Mouse (Mus musculus) midbrain, embryonic 13.5 days (tissue): Measurements from ENCODE around the gene Tvp23a. TPM values are rescaled to one million over a fixed set of nuclear protein-coding genes. Genes with fewer than 3 reads are reported as not detected.

Source experiments
- ATAC-seq: fragments of 200-750 bp; cut with Nextera tagmentation; 2 replicates; pipeline ENCODE4 v1.8.0; 2017; ENCODE audit warnings: mild to moderate bottlenecking, moderate TSS enrichment, moderate library complexity
- H3K27ac ChIP-seq: fragments of 300-500 bp; sonication (generic); 2 replicates; pipeline ENCODE4 v1.5.1; 2015; ENCODE audit warnings: inconsistent platforms, mild to moderate bottlenecking, moderate library complexity
- H3K27me3 ChIP-seq: fragments of 300-500 bp; sonication (generic); 2 replicates; pipeline ENCODE4 v1.6.1; 2015; ENCODE audit warnings: mild to moderate bottlenecking, inconsistent platforms
- H3K36me3 ChIP-seq: fragments of 300-500 bp; sonication (generic); 2 replicates; pipeline ENCODE4 v1.6.1; 2015; ENCODE audit warnings: mild to moderate bottlenecking, inconsistent platforms
- H3K4me1 ChIP-seq: fragments of 300-500 bp; sonication (generic); replicated peaks from 2 replicates; pipeline ENCODE4 v1.6.1; 2015; ENCODE audit warnings: inconsistent platforms
- H3K4me2 ChIP-seq: fragments of 300-500 bp; sonication (generic); replicated peaks from 2 replicates; pipeline ENCODE4 v1.6.1; 2015; ENCODE audit warnings: moderate library complexity, mild to moderate bottlenecking, inconsistent platforms
- H3K4me3 ChIP-seq: fragments of 300-500 bp; sonication (generic); replicated peaks from 2 replicates; pipeline ENCODE4 v1.5.1; 2015; ENCODE audit warnings: mild to moderate bottlenecking, inconsistent platforms
- H3K9ac ChIP-seq: fragments of 300-500 bp; sonication (generic); replicated peaks from 2 replicates; pipeline ENCODE4 v1.6.1; 2015; ENCODE audit warnings: mild to moderate bottlenecking, inconsistent platforms
- H3K9me3 ChIP-seq: fragments of 300-500 bp; sonication (generic); 2 replicates; pipeline ENCODE4 v1.6.1; 2016; ENCODE audit warnings: mild to moderate bottlenecking, inconsistent platforms
- WGBS: fragments of 180-500 bp; shearing (Covaris S2); methylation state at CpG from one replicate; pipeline ENCODE4 v1.1.7; 2015; 5-methylcytosine and 5-hydroxymethylcytosine counted together
- polyA plus RNA-seq: library from polyadenylated mRNA; unstranded; fragments of >200 nt; fragmentation: Nextera tagmentation; extraction: Ambion mirVana; gene quantifications from 2 replicates; pipeline ENCODE4 v1.2.1, GENCODE M21; 2015

Gene Tvp23a
- polyA plus RNA-seq, 1 experiment from 2014 or later: 44.1 TPM

GRCm38 (mm10) chr16:10384060-10384497, 63.1 kb downstream of the Tvp23a start:
- H3K27ac ChIP-seq: no peak overlapping the region
- H3K36me3 ChIP-seq: no peaks in the 10 kb centered on the region
- H3K4me1 ChIP-seq: no peaks in the 10 kb centered on the region
- 37% methylated on average over 8 of the region's 8 CpGs for WGBS
- no peaks in the 10 kb centered on the region for H3K27me3 ChIP-seq
- H3K4me2 ChIP-seq: 0 out of 2 replicates have a peak overlapping the region, but pooled peaks have one; percentile 5
- H3K9me3 ChIP-seq: no peaks in the 10 kb centered on the region
- no peak overlapping the region for H3K9ac ChIP-seq
- H3K4me3 ChIP-seq: no peak overlapping the region
- ATAC-seq: no peak

- Histone ChIP-seq H3K4me1 (peaks cover 5% of the 10 kb centered on the region), H3K27ac (no peak overlapping the region), H3K9me3 (no peaks in the 10 kb centered on the region), H3K4me2 (no peak overlapping the region), H3K36me3 (no peaks in the 10 kb centered on the region), H3K9ac (no peak overlapping the region), H3K27me3 (peaks cover 2% of the 10 kb centered on the region; the same call in 1 of the 2 replicates), H3K4me3 (no peak overlapping the region)
- no peak for ATAC-seq
- 72% methylated on average over 2 of the region's 2 CpGs for WGBS
Observed at GRCm38 (mm10) chr16:10379531-10379930, 67.6 kb downstream of the Tvp23a start.

GRCm38 (mm10) chr16:10377286-10377685, 69.9 kb downstream of the Tvp23a start:
- H3K27me3 ChIP-seq: peaks cover 2% of the 10 kb centered on the region; the same call in 1 of the 2 replicates
- 63% methylated on average over 1 of the region's 1 CpGs for WGBS
- no peaks in the 10 kb centered on the region for H3K9me3 ChIP-seq
- no peak overlapping the region for H3K4me2 ChIP-seq
- peaks cover 9% of the 10 kb centered on the region for H3K4me1 ChIP-seq
- H3K9ac ChIP-seq: no peak overlapping the region
- ATAC-seq: no peak
- no peaks in the 10 kb centered on the region for H3K36me3 ChIP-seq
- H3K27ac ChIP-seq: no peak overlapping the region
- H3K4me3 ChIP-seq: no peak overlapping the region

GRCm38 (mm10) chr16:10374254-10375011, 72.7 kb downstream of the Tvp23a start:
- H3K9ac ChIP-seq: no peak overlapping the region; the same call in 1 of the 2 replicates
- WGBS: 24% methylated on average over 13 of the region's 13 CpGs
- peak overlapping the region; percentile 55 for H3K4me2 ChIP-seq
- H3K9me3 ChIP-seq: no peaks in the 10 kb centered on the region
- H3K27ac ChIP-seq: no peak overlapping the region
- ATAC-seq: peak; percentile 92
- H3K4me1 ChIP-seq: peaks cover 11% of the 10 kb centered on the region
- H3K36me3 ChIP-seq: no peaks in the 10 kb centered on the region
- peak overlapping the region; percentile 25 for H3K4me3 ChIP-seq
- H3K27me3 ChIP-seq: peaks cover 2% of the 10 kb centered on the region; the same call in 1 of the 2 replicates

- 82% methylated on average over 4 of the region's 4 CpGs for WGBS
- peaks cover 17% of the 10 kb centered on the region for H3K4me1 ChIP-seq
Observed at GRCm38 (mm10) chr16:10372372-10372771, 74.8 kb downstream of the Tvp23a start.

More at GRCm38 (mm10) chr16:10372372-10372771, 74.8 kb downstream of the Tvp23a start:
- Histone ChIP-seq H3K27me3 (no peaks in the 10 kb centered on the region), H3K4me3 (no peak overlapping the region), H3K4me2 (no peak overlapping the region), H3K9ac (no peak overlapping the region), H3K36me3 (no peaks in the 10 kb centered on the region), H3K27ac (no peak overlapping the region), H3K9me3 (no peaks in the 10 kb centered on the region)
- ATAC-seq: no peak

Other genes with a start within 250 kb of the Tvp23a start
- gene Emp2, start 133.4 kb downstream of the Tvp23a start, polyA plus RNA-seq: 2.9 and 3.1 TPM in 2 replicates
- gene Tekt5, start 51.9 kb downstream of the Tvp23a start, polyA plus RNA-seq: 2.1 and 2.9 TPM in 2 replicates
- 52.2 and 53.3 TPM in 2 replicates for gene Nubp1, start 35.4 kb downstream of the Tvp23a start, polyA plus RNA-seq
- 0.40 and 0.67 TPM in 2 replicates for gene Ciita, start 32.7 kb upstream of the Tvp23a start, polyA plus RNA-seq
- 14.8 and 18.2 TPM in 2 replicates for gene Dexi, start 95.7 kb upstream of the Tvp23a start, polyA plus RNA-seq
- gene Clec16a, start 98.0 kb upstream of the Tvp23a start, polyA plus RNA-seq: 65.7 and 70.2 TPM in 2 replicates